Mouse (Mus musculus) induced T-regulatory cell, adult 2 months (primary cell): ENCODE measurements around the gene Mat2a.

Source experiments
- DNase-seq: peaks from one replicate; pipeline ENCODE4 v3.0.0-alpha.2; 2012; ENCODE audit warnings: low read depth

Gene Mat2a

DNA sequence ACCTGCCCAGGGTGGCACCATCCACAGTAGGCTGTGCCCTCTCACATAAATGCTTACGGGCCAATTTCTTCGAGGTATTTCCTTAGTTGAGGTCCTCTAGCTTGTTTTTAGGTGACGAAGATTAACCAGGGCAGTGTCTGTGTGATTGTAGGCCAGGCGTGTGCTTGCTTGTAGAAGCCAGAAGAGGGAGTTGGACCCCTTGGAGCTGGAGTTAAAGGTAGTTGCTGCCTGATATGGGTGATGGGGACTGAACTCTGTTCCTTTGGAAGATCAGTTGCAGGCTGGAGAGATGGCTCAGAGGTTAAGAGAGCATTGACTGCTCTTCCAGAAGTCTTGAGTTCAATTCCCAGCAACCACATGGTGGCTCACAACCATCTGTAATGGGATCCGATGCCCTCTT lies 24.2 kb downstream of the Mat2a start:
- peak; percentile 31 for DNase-seq

DNA sequence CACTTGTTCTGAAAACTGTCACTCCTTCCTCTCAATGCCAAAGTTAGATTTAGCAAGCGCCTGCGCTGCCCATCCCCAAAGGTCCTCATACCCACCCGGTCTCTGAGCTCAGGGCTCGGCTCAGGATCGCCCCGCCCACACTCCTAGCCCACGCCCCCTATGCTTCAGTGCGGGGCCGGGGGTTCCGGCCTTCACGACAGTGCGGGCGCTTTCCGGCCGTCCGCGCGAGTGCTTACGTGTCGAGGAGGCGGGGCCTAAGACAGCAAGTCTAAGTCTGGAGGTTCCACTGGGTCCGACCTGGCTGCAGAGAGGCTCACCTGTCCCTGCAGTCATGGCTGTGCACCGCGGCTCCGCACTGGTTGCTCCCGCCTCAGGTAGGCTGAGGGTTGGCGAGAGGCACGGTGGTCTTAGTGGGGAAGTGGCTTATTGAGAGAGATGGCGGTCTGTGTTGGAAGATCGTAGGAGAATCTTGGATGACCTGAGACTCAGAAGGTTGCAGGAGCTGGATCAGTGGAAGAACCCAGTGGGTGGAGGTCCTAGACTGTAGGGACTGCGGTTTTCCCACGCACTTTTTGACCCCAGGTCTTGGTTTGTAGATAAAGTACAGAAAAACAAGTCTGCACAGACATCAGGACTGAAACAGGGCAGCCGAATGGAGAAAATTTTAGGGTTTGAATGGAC lies 25.1 kb downstream of the Mat2a start, which contains the start of gene Ggcx:
Ggcx (plus strand) TSS at position 233 of the 681 bp plus-strand sequence.
- DNase-seq, result peak; percentile 98

DNA sequence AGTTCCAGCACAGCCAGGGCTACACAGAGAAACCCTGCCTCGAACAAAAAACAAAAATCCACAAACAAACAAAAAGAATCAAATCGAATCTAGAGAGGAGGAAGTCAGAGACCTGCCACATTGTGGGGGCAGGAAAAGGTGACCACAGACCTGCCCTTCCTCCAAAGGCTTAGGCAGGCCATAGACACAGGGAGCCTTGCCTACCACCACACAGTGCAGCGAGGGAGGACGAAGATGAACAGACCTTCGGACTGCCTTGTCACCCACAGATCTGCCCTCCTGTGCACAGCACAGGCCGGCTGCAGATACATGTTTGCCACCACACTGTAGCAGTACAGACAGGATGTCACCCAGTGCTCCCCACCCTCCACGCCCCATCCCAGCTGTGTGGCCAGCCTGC lies 28.8 kb downstream of the Mat2a start:
- DNase-seq, result peak; percentile 49

DNA sequence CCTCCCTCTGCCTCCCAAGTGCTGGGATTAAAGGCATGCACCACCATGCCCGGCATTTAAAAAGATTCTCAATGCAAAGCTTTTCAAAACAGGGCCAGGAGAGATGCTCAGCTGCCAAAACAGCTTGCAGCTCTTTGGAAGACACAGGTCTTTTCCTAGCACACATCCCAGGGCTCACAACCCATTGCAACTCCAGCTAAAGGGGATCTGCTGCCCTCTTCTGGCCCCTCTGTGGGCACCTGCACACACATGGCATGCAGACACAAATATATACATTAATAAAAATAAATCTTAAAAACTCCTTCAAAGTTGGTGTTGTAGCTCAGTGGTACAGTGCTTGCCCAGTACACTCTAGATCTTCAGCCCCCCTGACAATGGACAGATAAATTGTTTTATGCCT lies 29.4 kb downstream of the Mat2a start:
- DNase-seq, result peak; percentile 53

DNA sequence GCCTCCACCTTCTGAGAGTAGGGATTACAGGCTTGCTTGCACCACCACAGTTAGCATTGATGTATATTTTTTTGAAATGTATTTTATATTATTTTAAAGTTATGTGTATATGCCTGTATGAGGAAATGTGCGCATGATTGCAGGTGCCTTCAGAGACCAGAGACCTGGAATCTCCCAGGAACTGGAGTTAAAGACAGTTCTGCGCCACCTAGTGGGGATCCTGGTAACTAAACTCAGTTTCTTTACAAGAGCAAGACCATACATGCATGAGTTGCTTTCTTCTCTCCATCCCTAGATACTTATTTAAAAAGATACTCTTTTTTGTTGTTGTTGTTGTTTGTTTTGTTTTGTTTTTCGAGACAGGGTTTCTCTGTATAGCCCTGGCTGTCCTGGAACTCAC lies 29.8 kb downstream of the Mat2a start:
- peak; percentile 90 for DNase-seq

DNA sequence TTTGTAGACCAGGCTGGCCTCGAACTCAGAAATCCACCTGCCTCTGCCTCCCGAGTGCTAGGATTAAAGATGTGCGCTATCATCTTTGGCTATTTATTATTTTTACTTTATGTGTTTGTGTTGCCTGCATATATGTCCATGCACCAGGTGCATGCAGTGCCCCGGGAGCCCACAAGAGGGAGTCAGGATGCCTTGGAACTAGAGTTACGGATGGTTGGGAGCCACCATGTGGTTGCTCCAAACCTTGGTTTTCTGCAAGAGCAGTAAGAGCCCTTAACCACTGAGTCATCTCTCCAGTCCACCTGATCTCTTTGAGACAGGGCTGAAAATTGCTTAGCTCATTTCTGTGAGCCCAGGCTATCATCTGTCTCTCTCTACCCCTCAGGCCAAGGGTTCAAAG lies 32.2 kb downstream of the Mat2a start:
- peak; percentile 96 for DNase-seq

DNA sequence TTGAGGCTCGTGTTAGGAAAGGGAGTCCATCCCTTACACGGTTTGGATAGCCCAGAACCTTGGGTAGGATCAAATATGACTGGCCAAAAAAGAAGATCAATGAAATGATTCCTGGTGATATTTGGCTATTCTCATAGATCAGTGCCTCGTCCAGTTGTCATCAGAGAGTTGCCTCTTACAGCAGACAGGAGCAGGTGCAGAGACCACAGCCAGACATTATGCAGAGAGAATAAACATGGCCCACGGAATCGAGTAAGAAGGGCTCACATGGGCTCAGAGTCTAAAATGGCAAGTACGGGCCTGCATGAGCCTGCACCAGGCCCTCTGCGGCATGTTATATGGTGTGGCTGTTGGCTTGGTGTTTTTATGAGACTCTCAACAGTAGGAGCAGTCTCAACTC lies 34.0 kb downstream of the Mat2a start:
- no peak for DNase-seq

DNA sequence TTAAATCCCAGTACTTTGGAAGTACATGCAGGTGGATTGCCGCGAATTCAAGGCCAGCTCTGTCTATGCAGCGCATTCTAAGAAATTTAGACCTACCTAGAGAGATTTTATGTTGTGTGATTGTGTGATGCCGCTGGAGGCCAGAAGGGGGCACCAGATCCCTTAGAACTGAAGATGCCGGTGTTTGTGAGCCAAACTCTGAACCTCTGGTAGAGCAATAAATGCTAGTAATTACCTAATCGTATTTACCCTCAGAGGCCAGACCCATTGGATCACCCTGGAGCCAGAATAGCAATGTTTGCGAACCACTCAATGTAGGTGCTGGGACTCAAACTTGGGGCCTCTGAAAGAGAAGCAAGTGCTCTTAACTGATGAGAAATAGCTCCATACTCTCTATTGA lies 37.5 kb downstream of the Mat2a start:
- peak; percentile 88 for DNase-seq

DNA sequence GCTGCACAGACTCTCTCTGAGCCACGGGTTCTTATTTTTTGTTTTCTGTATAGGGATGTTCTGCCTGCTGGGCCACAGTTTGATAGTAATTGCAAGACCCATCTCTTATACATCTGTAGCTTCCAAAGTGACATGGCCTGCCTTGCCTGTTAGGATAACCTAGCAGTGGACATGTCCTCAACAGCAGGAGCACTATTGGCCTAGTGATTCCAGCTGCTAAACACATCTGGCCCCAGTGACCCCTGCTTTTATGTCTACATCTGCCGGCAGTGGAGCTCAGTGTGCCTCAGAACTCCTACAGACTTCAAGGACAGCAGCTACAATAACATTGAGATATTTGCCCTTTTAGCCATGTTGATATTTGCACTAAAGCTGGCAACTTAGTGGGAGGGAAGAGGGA lies 39.4 kb downstream of the Mat2a start:
- DNase-seq, result no peak

DNA sequence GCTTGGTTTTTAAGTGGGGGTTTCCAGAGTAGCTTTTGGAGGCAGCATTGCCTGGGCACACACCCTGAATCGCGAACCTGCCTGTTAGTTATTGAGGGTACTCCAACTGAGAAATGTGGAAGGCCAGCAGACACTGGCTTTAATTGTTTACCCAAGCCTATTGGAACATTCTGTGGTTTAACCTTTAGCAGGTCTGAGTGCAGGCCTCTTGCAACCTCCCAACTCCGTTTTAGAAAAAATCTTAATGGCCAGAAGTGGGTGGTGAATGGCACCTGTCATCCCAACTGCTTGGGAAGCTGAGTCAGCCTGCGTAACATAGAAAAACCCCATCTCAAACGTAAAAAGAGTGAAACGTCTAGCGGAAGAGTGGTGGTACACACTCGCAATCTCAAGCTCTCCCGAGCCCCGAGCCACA lies 42.5 kb downstream of the Mat2a start:
- DNase-seq, result no peak

DNA sequence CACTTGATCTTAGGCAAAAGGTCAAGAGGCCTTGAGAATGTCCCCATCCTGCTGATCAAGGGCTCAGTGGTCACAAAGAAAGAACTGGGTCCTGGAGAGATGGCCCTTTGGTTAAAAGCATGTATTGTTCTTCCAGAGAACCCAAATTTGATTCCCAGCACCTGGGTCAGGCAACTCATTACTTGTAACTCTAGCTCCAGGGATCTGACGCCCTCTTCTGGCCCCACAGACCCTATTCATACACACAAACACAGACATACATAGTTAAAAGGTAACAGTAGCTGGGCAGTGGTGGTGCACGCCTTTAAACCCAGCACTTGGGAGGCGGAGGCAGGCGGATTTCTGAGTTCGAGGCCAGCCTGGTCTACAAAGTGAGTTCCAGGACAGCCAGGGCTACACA lies 47.0 kb downstream of the Mat2a start:
- no peak for DNase-seq

DNA sequence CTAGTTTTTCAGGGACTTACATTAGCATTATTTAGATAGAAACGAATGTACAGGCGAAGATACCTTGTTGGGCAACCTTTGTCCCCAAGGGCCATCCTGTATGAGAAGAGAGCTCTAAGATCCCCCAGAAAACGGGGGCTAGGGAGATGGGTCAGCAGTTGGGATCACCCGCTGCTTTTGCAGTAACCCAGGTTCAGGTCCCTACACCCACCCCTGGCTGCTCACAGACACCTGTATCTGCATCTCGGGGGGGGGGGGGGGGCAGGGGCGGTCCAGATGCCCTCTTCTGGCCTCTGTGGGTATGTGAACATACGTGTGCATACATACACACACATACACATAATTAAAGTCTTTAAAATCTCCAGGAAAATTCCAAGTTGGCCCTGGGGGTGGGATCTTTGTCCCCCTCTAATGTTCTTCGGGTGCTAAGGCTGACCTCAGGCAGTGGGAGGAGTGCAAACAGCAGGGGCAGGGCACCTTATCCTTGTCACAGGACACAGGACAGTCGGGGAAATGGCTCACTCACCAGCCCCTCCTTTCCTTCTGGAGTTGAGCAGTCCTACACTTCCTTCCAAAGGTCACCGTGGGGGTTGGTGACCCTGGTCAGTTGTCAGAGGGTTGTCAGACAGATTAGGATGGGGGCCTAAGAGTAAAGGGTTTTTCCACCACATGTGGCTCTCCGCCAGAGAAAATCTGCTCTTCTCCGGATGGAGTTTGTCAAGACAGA lies 48.4 kb downstream of the Mat2a start:
- no peak for DNase-seq

DNA sequence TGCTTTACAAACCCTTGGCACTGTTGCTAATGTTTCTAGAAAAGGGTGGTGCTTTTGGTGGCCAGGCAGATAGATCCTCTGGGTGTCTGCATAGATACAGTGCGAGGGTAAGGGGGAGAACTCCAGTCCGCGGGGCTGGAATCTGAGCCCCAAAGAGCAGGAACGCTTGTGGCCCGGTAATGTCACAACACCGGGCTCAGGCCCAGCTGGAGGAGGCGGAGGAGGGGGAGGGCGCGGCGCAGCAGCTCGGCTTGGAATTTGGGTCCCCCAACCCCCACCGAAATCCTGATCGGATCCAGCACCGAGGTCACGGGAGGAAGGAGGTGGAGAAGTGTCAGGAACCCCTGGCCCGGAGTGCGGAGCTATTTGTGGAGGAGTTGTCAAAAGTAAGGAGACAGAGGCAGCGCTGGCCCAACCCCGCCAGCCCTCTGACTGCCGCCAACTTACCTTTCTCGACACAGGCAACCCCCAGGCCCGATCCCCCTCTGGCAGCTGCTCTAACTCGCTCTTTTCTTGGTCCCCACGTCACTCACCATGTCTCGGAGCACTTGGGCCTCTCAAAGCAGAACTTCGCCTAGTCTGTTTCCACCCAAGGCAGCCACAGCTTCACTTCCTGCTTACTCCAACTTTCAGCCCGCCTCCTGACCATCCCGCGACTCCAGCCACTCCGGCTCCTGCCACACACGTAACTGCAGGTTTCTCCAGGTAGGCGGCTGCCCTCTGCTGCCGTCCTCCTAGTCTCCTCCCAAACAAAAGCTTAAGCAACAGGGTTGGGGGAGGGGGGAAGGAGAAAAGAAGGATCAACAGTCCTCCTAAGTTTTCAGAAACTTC lies 49.2 kb downstream of the Mat2a start, which contains the start of gene Vamp8:
Vamp8 (minus strand) TSS at position 763 of the 831 bp plus-strand sequence.
- peak; percentile 81 for DNase-seq

DNA sequence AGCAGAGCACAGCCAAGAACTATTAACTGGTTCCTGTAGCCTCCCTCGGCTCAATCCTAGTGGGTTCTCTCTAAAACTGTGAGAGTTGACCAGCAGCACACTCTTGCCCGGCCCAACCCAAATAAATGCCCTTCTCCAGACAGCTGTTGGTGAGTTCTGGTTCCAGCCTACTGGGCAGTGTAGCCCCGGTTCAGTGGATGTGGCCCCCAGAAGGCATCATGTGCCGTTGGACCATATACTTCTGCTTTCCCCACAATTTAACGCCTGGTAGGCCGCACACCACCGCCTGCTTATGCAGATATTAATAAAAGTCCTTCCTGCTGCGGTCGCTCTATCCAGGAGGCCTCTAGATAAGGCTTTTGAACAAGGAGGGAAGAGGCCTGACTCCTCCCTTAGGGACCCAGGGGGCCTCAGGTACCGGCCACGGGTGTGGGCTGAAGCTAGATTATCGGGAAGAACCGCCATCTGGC lies 49.9 kb downstream of the Mat2a start:
- no peak for DNase-seq

DNA sequence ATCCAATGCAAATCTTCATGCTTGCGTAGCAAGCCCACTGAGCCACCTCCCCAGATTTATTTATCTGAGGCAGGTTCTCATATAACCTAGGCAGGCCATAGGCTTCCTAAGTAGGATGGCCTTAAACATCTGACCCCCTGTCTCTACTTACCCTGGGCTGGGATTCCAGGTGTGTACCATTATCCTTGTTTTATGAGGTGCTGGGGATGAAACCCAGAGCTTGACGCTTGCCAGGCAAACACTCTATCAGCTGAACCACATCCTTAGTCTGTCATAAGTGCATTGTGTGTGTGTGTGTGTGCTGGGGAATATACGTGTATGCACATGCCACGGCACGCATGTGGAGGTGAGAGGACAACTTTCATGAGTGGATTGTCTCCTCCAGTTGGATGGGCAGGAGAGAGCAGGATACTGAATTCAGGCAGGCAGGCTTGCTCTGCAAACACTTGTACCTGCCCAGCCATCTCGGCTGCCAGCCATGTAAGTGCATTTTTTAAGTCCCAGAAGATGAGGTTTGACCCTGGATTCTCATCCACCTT lies 50.5 kb downstream of the Mat2a start:
- peak; percentile 20 for DNase-seq

DNA sequence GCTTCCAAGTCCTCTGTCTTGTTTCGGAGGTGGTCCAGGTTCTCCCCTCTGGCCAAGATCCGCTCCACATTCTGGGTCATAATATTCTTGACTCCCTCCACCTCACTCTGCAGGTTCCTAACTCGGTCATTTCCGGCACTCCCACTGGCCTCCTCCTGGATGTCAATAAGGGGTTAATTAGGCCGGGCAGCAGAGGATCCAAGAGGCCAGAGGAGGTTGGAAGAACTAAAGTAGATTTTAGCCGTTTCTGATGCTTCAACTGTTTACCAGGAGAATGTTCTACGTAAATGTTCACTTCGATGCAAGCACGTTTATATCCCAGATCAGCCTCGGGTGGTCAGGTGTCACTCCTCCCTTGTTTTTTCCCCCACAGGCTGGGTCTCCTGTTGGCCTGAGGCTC lies 51.1 kb downstream of the Mat2a start:
- DNase-seq, result no peak

DNA sequence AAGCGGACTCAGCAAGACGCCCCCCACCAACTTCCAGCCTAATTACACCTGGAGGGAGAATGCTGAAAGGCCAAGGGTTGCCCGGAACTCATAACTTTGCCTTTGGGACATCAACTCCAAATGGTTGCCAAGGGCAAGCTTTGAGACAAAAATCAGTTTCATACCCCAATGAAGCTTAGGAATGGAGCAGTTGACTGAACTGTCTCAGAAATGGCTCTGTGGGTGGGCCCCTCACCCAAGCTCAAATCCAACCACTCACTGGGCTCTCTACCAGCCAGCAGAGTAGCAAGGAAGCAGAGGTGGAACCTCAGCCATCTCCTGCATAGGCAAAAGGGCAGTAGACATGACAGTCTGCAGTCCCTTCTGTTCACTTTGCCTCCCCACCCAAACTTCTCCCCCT lies 51.5 kb downstream of the Mat2a start:
- DNase-seq, result no peak

DNA sequence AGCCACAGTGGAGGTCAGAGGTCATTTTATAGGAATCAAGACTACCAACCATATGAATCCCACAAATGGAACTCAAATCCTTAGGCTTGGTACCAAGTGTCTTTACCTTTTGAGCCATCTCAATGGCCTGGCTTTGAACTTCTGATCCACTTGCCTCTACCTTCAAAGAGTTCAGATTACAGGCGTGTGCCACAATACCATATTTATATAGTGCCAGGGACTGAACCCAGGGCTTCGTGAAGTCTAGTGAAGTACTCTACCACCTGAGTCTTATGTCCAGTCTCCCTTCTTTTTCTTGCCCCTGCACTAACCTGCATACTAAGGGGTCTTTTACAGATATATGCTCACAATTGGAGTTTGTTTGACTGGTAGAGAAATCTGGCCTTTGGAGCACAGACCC lies 52.8 kb downstream of the Mat2a start:
- DNase-seq, result no peak

DNA sequence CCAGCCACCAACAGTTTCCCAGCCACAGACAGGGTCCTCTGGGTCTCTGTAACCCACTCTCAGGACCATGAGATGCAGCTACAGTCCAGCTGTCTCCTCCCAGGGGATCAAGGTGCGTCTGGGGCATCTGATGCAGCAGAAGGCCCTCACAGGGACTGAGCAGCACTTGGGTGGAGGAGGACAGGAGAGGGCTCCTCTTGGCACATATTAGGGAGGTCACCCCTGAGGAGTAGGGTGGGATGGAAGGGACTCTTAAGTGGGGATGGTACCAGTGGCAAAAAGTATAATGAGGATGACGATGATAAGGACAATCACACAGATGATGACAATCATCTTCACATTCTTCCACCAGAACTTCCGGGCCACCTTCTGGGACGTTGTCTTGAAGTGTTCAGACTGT lies 54.1 kb downstream of the Mat2a start:
- DNase-seq, result no peak

DNA sequence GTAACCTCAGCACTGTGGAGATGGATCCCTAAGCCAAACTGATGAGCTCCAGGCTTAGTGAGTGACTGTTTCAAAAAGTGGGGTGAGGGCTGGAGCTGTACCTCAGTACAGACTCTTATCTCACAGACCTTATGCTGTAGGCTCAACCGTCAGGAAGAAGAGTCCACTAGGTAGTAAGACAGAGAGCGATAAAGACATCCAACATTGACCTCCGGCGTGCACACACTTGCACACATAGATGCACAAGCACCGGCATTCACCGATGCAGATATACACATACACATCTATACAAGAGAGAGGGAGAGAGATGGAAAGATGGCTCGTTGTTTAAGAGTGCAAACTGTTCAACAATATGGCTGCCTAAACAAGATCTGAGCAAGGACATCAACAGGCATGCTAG lies 55.4 kb downstream of the Mat2a start:
- DNase-seq, result no peak

DNA sequence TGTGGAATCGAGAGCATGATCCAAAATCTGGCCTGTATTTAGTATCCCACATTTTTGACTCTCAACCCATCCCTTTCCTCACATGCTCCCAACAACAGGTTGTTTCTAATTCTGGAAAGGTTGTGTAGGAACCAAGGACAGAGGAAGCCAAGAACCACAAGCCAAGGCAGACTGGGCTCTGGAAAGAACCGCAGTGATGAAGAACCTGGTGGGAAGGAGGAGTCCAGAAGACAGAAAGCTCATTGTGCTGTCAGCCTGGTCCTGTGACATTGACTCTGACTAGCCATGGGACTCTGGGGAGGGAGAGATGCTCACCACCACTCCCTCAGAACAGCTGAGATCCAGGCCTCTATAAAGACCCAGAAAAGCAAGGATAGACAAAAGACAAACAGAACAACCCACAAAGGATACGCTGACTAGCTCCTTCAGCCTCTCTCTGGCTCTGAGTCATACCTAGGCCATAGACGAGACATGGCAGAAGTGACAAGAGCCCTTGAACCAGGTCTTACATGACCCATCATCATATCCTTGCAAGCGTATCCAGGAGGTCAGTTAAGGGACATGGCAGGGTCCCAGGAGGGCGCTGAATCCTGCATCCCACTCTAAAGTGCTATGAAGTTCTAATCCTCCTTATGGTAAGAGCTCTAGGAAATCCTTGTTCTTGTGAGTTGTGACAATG lies 56.1 kb downstream of the Mat2a start:
- DNase-seq, result peak; percentile 23
